Mouse (Mus musculus) thymus, adult 2 months (tissue): ENCODE measurements around the gene Disp1.

Experiments
- CTCF ChIP-seq: fragments of 200-500 bp; IDR thresholded peaks from 2 replicates; pipeline ENCODE4 v1.5.1; 2012; ENCODE audit warnings: mild to moderate bottlenecking, control low read depth, low read length, moderate library complexity, borderline replicate concordance; ENCODE audit not compliant: control insufficient read depth, poor library complexity, insufficient read depth; ENCODE audit errors: extremely low read depth
- POLR2A ChIP-seq: fragments of 200-500 bp; IDR thresholded peaks from 2 replicates; pipeline ENCODE4 v1.6.1; 2012; ENCODE audit warnings: mild to moderate bottlenecking, low read length, control low read depth, moderate library complexity; ENCODE audit not compliant: control insufficient read depth, poor library complexity, insufficient read depth; ENCODE audit errors: extremely low read depth

DNA sequence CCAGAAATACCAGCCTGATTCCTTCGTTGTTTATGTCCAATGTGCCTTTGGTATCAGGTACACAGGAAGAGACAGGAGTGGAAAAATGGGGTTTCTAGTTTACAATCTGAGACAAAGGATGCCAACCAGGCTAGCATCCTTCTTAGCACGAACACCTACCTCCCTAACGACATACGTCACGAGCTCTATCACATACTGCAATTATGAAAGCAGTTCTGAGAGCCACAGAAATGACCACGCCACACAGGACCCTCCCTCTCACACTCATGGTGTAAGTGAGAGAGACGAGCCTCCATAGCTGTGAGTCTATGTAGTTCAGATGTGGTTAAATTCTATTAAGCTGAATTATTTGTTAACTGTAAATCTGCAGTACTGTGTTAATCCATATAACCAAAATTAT lies 78.1 kb downstream of the Disp1 start:
- TF ChIP-seq CTCF (no peak), POLR2A (no peak)
